Mouse (Mus musculus) thymus, adult 2 months (tissue): ENCODE data around the gene Slc24a4.

ENCODE experiments used
- CTCF ChIP-seq: fragments of 200-500 bp; IDR thresholded peaks from 2 replicates; pipeline ENCODE4 v1.5.1; 2012; ENCODE audit warnings: mild to moderate bottlenecking, control low read depth, low read length, moderate library complexity, borderline replicate concordance; ENCODE audit not compliant: control insufficient read depth, poor library complexity, insufficient read depth; ENCODE audit errors: extremely low read depth
- POLR2A ChIP-seq: fragments of 200-500 bp; IDR thresholded peaks from 2 replicates; pipeline ENCODE4 v1.6.1; 2012; ENCODE audit warnings: mild to moderate bottlenecking, low read length, control low read depth, moderate library complexity; ENCODE audit not compliant: control insufficient read depth, poor library complexity, insufficient read depth; ENCODE audit errors: extremely low read depth

DNA sequence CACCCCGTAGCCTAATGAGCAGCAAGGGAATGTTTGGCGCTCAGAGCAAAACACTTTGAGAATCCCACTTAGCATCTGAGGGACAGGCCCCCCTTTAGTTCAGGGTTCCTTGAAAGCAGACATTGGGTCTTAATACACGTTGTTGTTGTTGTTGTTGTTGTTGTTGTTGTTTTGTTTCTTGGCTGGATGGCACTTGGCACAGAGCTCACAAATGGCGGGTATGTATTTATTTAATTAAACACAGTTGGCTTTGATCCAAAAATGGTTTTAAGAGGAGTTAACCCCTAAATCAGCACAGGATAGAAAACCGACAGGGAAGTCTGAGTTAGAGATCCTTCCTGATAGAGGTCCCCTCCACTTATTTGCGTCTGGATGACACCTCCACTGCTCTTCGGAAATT is 932 bp upstream of the Slc24a4 start:
- TF ChIP-seq CTCF (no peak), POLR2A (no peak)
